Mouse (Mus musculus): ENCODE results near the gene Med13l. TPM values are rescaled to one million over a fixed set of nuclear protein-coding genes. Genes with fewer than 3 reads are reported as not detected.

The Med13l gene
- polyA plus RNA-seq, 1 experiment from 2014 or later: 9.8 TPM

DNA sequence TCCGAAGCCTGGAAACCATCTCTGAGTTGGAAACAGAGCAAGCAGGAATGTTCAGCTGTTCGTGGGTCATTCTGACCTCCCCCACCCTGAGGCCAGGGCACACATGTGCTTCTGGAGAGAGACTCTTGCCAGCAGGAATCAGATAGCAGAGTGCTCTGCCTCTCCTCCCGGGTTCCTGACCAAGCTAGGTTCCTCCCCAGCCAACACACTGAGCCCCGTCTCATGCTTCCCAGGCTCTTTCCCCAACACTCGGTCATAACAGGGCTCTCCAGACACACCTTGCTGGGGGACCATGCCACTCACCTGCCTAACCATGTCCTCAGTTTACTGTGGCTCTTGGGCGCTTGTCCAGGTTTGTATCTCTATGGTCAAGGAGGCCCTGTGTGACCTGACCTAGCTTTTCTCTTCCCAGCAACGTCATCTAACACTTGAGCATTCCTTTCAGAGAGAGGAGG, 252.5 kb downstream of the Med13l start:
- Histone ChIP-seq H3K4me1 (ENCODE audit: control insufficient read depth, insufficient read depth, low read length) (no peaks in the 10 kb centered on the region), H3K36me3 (ENCODE audit: control insufficient read depth, insufficient read depth, low read length) (no peaks in the 10 kb centered on the region), H3K4me2 (no peak overlapping the region), H3K27me3 (ENCODE audit: control insufficient read depth, insufficient read depth, low read length) (no peaks in the 10 kb centered on the region), H3K27ac (ENCODE audit: low read depth, low read length) (no peak overlapping the region), H3K9me3 (ENCODE audit: control insufficient read depth, low read length) (no peaks in the 10 kb centered on the region), H3K4me3 (ENCODE audit: low read depth, low read length) (no peak overlapping the region), H3K9ac (ENCODE audit: low read length) (no peak overlapping the region)
- DNase-seq (ENCODE audit: low spot score, missing footprints) (no peak), ATAC-seq (ENCODE audit: low FRiP score) (no peak)
- WGBS: 79% methylated on average over 7 of the region's 7 CpGs

- no peaks in the 10 kb centered on the region for H3K36me3 ChIP-seq (ENCODE audit: control insufficient read depth, insufficient read depth, low read length)
- H3K4me1 ChIP-seq (ENCODE audit: control insufficient read depth, insufficient read depth, low read length): no peaks in the 10 kb centered on the region
- H3K9me3 ChIP-seq (ENCODE audit: control insufficient read depth, low read length): no peaks in the 10 kb centered on the region
- no peak overlapping the region for H3K27ac ChIP-seq (ENCODE audit: low read depth, low read length)
- ATAC-seq (ENCODE audit: low FRiP score) (no peak), DNase-seq (ENCODE audit: low spot score, missing footprints) (no peak)
- no peaks in the 10 kb centered on the region for H3K27me3 ChIP-seq (ENCODE audit: control insufficient read depth, insufficient read depth, low read length)
- H3K9ac ChIP-seq (ENCODE audit: low read length): no peak overlapping the region
- H3K4me3 ChIP-seq (ENCODE audit: low read depth, low read length): no peak overlapping the region
- no peak overlapping the region for H3K4me2 ChIP-seq
- WGBS: 61% methylated on average over 6 of the region's 6 CpGs
These were observed 253.6 kb downstream of the Med13l start for GRCm38 (mm10) chr5:118814052-118814451.

All from midbrain, embryonic 11.5 days (tissue).